Mouse (Mus musculus) frontal cortex, postnatal 25 days (tissue): ENCODE data around the gene Dnajc5.
A peak's percentile ranks its signal among the peaks of the same experiment; 100 is the strongest.

ENCODE experiments used
- DNase-seq, 2 experiments: peaks; one replicate each; pipeline ENCODE4 v3.0.0; 2022; ENCODE audit warnings: low spot score in 2 of 2

Gene Dnajc5

GRCm38 (mm10) chr2:181588229-181588780 is 68.0 kb downstream of the Dnajc5 start:
- DNase-seq: no peak

DNA sequence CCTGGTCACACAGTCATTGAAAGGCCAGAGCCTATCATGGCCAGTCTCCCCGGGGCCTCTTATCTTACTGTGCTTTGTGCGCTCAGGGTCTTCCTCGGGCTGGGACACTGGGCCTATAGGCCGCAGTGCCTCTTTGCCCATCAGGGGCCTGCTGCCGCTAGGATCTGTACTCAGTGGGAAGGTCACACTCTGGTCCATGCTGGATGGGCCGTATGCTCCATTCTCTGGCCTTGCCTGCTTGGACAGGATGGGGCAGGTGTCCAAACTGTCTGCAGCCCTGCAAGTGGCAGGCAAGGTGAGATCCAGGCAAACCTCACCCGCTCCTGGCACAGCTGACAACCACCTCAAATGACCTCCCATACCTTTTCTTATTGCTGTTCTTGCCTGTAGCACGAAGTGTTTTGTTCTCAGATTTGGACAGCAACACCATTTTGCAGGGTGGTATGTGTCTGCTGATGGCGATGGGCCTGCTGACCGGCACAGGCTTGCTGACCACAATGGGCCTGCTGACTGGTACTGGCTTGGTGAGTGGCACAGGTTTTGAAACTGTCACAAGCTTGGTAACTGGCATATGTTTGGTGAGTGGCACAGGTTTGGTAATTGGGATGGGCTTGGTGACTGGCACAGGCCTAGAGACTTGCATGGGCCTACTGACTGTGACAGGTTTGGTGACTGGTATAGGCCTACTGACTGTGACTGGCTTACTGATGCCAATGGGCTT is 68.9 kb downstream of the Dnajc5 start:
- DNase-seq: no peak

GRCm38 (mm10) chr2:181589732-181590105 is 69.4 kb downstream of the Dnajc5 start:
- no peak for DNase-seq

DNA sequence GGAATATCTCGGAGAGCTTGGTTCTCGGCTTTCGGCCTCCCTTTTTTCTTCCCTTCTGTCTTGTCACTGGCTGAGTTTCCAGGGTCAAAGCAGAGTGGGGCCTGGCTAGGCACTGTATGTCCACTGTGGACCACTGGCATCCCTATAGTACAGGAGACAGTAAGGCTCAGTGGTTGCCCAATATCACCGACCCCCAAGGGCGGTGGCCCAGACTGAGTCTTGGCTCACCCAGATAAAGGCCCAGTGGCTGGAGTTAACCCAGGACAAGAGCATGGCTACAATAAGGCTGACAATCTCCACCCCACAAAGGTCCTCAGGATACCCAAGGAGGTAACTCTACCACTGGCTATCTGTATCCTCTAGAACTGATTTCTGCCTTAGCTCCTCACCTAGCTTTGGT is 70.2 kb downstream of the Dnajc5 start:
- no peak for DNase-seq

DNA sequence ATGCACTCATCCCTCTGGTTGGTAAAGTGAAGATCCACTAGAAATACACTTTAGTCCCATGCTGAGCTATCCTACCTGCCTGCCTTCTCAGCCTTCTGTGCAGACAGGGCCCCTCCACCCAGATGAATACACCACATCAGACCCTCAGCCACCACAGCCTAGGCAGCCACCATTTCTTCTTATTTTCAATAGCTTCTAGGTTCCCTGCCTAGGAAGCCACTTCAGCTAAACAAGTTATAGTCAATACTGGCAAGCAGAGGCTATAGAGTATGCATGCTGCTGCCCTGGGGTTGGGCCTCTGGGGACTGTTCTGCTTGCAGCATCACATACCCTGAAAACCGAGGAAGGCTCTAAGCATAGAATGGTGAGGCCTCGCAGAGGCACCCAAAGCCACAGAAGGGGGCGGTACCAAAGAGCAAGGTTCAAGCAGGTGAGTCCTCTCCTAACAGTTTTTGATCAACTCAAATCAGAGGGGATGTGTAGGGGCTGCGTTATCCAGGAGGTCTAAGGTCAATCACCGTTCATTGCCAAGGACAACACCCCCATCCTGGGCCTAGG is 71.3 kb downstream of the Dnajc5 start, which contains the start of gene Prpf6:
Gene Prpf6, plus strand, starts transcription at position 341 of the 558 bp plus-strand sequence.
- DNase-seq: no peak

DNA sequence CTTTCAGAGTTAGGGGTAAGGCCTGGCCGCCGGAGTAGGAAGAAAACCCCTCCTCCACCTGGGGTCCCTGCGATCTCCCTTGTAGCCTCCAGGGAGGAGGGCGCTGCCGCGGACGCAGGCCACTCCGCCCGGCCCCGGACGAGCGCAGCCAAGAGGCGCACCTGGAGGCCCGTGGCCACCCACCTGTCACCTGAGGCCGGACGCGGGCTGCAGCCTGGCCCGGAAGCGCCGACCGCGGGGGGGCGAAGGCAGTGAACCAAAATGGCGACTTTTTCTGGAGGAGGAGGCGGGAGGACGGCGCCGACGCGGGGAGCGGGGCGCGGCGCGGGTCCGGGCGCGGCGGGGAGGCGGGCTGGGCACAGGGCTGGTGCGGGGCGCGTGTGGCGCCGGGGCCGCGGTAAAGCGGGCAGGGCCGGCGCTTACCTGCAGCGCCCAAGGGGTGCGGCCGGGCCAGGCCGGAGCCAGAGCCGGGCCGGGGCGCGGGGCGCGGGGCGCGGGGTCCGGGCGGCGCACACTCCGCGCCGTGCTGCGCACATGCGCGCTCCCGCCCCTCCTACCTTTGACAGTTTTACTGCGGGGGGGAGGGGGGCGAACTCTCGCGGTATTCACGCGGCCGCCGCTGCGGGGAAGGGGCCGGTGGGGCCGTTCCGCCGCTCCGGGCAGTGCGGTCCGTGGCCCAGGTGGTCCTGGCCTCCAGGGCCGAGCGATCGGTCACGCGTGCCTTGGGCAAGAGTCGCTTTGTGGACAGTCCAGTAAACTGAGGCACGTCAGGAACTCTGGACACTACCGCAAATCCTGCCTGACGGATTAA is 72.2 kb downstream of the Dnajc5 start, which contains the start of gene Zfp512b:
Gene Zfp512b, minus strand, starts transcription at position 573 of the 811 bp plus-strand sequence.
- peak in 1 of 2 experiments; percentile 48 for DNase-seq

- no peak for DNase-seq
These were observed 72.7 kb downstream of the Dnajc5 start for GRCm38 (mm10) chr2:181593042-181593421.

- no peak for DNase-seq
These were observed 73.7 kb downstream of the Dnajc5 start for GRCm38 (mm10) chr2:181593937-181594336.

GRCm38 (mm10) chr2:181594946-181595696 is 74.8 kb downstream of the Dnajc5 start:
- DNase-seq: no peak

- DNase-seq: no peak
These were observed 76.1 kb downstream of the Dnajc5 start for GRCm38 (mm10) chr2:181596221-181596960.

DNA sequence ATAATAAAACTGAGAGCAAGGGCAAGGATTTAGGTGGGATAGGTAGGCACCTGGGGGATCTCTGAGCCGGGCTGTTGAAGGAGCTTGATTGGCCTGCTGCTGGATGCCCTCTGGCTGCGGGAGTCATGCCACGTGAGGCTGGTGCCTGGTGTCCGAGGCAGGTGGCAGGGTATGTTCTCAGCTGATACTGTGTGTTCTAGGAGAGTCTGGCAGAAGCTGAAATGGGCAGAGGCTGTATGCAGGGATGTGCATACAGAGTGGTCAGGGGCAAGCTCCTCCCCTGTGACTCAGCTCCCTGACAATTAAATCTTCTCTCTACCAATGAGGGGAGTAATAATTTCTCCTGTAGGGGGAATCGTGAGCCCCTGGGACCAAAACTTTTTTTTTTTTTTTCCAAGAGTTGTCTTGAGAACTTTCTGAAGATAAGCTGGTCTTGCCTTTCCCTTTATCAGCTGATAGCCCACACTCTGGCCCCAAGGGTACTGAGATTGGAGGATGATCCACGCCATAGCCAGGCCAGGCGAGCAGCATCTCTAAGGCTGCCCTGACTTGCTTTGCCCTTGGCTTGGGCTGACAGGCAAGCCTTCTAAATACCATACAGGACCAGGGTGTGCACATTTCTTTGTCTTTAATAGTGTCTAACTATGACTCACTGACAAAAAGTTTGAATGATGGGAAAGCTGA is 77.2 kb downstream of the Dnajc5 start:
- no peak for DNase-seq

- DNase-seq: no peak
These were observed 78.4 kb downstream of the Dnajc5 start, which contains the start of gene Samd10 for GRCm38 (mm10) chr2:181598454-181599351. Gene Samd10 (minus strand): TSS chr2:181599212.

DNA sequence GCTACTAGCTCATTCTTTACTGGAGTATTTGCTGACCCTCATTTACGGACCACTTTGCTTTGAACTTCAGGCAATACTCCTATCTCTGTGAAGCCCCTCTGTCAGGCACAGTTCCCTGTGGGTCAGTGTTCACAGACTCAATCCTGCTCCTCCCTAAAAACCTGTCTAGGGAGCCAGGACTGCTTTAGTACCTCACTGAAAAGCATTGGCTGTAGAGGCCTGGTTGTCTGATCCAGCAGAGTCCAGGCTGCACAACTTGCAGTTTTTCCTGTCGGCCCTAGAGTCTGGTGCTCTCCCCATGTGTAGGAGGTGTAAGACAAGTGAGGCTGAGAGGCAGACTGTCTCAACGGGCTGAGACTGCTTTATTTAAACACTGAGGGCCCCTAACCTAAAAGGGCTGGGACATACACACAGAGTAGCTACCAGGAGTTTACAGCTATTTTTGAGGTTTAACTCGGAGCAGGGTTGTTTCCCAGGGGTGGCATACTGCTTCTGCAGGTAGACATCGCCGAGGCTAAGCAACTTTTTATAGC is 80.0 kb downstream of the Dnajc5 start:
- no peak for DNase-seq

DNA sequence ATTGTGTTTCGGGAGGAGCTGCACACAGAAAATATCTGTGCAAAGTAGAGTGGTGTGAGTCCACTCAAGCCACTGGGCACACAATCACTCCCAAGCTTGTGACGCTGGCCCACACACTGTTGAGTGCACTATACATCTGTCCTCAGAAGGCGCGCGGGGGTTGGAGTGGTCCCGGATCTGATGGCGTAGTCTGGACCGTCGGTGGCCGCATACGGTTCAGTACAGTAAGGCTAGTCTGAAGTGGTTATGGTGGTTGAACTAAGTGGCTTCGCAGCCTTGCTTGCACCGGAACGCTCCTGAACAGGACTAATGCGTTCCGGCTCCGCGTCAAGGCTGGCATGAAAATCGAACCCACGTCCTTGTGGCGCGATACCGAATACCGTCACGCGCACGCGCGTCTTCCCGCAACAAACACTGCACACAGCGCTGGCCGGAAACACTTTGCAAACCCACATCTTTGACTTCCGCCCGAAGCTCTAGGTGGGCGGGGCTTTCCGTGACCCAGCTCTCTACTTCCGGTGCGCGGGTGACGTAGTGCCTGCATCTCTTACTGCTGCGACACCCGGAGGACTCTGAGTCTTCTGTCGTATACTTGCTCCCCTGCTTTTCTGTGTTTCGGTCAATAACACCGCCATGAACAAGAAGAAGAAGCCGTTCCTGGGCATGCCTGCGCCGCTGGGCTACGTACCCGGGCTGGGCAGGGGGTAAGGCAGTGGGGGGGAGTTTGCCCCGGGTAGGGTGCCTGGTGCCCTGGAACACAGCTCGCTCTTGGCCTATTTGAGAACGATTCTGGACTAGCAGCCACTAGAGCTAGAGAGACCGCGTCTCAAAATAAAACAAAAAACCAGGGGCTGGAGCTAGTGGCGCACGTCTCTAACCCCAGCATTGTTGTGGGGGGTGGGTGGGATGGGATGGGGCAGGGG is 80.8 kb downstream of the Dnajc5 start:
- peak; percentile 93 to 95 for DNase-seq

GRCm38 (mm10) chr2:181601751-181602145 is 81.5 kb downstream of the Dnajc5 start:
- DNase-seq: no peak

- no peak for DNase-seq
These were observed 82.1 kb downstream of the Dnajc5 start for GRCm38 (mm10) chr2:181602367-181602766.
